Mouse (Mus musculus) myocyte (in vitro differentiated cells): ENCODE data around the gene Aplp2. TPM values are rescaled to one million over a fixed set of nuclear protein-coding genes. Genes with fewer than 3 reads are reported as not detected.

Experiments used
- H3K27me3 ChIP-seq: one replicate; pipeline ENCODE4 v1.6.1; 2011; ENCODE audit not compliant: control insufficient read depth, insufficient read depth, insufficient read length
- H3K36me3 ChIP-seq: one replicate; pipeline ENCODE4 v1.6.1; 2011; ENCODE audit not compliant: control insufficient read depth, insufficient read depth
- H3K4me2 ChIP-seq: one replicate; pipeline ENCODE4 v1.6.1; 2011; ENCODE audit warnings: low read depth, control low read depth
- H3K4me3 ChIP-seq: one replicate; pipeline ENCODE4 v1.5.1; 2011; ENCODE audit warnings: mild to moderate bottlenecking, control low read depth, moderate library complexity
- H3K79me2 ChIP-seq: one replicate; pipeline ENCODE4 v1.6.1; 2011; ENCODE audit not compliant: control insufficient read depth, insufficient read depth
- H3ac ChIP-seq: one replicate; pipeline ENCODE4 v1.6.1; 2011; ENCODE audit not compliant: control insufficient read depth, insufficient read length
- CEBPB ChIP-seq: IDR thresholded peaks from 2 replicates; pipeline ENCODE4 v1.6.1; 2011; ENCODE audit warnings: mild to moderate bottlenecking, moderate library complexity; ENCODE audit not compliant: poor library complexity, insufficient read depth, severe bottlenecking
- E2F4 ChIP-seq: IDR thresholded peaks from one replicate; pipeline ENCODE4 v1.6.1; 2011; ENCODE audit warnings: mild to moderate bottlenecking, control low read depth, moderate library complexity; ENCODE audit not compliant: insufficient read depth
- MAX ChIP-seq: IDR thresholded peaks from one replicate; pipeline ENCODE4 v1.6.1; 2011; ENCODE audit warnings: low read depth, mild to moderate bottlenecking, control low read depth
- MYOD1 ChIP-seq, 3 experiments: IDR thresholded peaks; one replicate each; pipeline ENCODE4 v1.6.1; 2011; ENCODE audit warnings: control low read depth in 2 of 3, low read depth in 2 of 3, mild to moderate bottlenecking in 2 of 3, moderate library complexity in 1 of 3; ENCODE audit not compliant: insufficient read length in 2 of 3, control insufficient read depth in 1 of 3
- MYOG ChIP-seq, 3 experiments: IDR thresholded peaks; one replicate each; pipeline ENCODE4 v1.6.1; 2011; ENCODE audit warnings: control low read depth in 2 of 3, low read depth in 2 of 3, mild to moderate bottlenecking in 2 of 3; ENCODE audit not compliant: insufficient read length in 2 of 3, control insufficient read depth in 1 of 3, insufficient read depth in 1 of 3
- POLR2A ChIP-seq: IDR thresholded peaks from one replicate; pipeline ENCODE4 v1.6.1; 2011; ENCODE audit warnings: low read depth, mild to moderate bottlenecking, control low read depth, moderate library complexity; ENCODE audit not compliant: insufficient read length
- POLR2AphosphoS2 ChIP-seq: IDR thresholded peaks from one replicate; pipeline ENCODE4 v1.6.1; 2011; ENCODE audit warnings: low read depth, control low read depth; ENCODE audit not compliant: insufficient read length
- REST ChIP-seq: IDR thresholded peaks from one replicate; pipeline ENCODE4 v1.6.1; 2011; ENCODE audit warnings: mild to moderate bottlenecking, control low read depth, moderate library complexity; ENCODE audit not compliant: insufficient read depth, insufficient read length
- SRF ChIP-seq: IDR thresholded peaks from one replicate; pipeline ENCODE4 v1.6.1; 2011; ENCODE audit warnings: low read depth; ENCODE audit not compliant: control insufficient read depth, insufficient read length
- TCF12 ChIP-seq: IDR thresholded peaks from one replicate; pipeline ENCODE4 v1.6.1; 2011; ENCODE audit warnings: mild to moderate bottlenecking, control low read depth; ENCODE audit not compliant: poor library complexity, insufficient read depth, severe bottlenecking
- TCF3 ChIP-seq: IDR thresholded peaks from one replicate; pipeline ENCODE4 v1.6.1; 2011; ENCODE audit warnings: low read depth, control low read depth; ENCODE audit not compliant: insufficient read length
- USF1 ChIP-seq: IDR thresholded peaks from one replicate; pipeline ENCODE4 v1.6.1; 2011; ENCODE audit warnings: low read depth, mild to moderate bottlenecking, control low read depth, moderate library complexity
- polyA plus RNA-seq: library from polyadenylated mRNA; unstranded; fragments of >200 nt; fragmentation: generic; extraction: Trizol; gene quantifications from one replicate; pipeline ENCODE4 v1.2.1, GENCODE M21; 2012; ENCODE audit warnings: missing spikeins

The Aplp2 gene
- polyA plus RNA-seq, 1 experiment = 65.7 TPM

DNA sequence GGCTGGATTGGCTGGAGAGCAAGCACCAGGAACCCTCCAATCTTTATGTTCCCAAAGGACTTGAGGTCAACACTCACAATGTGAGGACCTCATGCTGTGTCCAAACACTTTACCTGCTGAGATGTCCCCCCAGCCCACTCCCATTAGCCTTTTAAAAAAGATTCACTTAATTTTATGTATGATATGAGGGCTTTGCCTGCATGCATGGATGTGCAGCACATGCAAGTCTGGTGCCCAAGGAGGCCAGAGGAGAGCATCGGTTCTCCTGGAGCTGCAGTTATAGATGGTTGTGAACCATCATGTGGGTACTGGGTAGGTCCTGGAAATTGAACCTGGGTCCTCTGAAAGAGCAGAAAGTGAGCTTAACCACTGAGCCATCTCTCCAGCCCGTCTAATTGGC is 27.9 kb upstream of the Aplp2 start:
- H3K4me3 ChIP-seq = no peak overlapping the region
- no peaks in the 10 kb centered on the region for H3K79me2 ChIP-seq
- H3K27me3 ChIP-seq = no peaks in the 10 kb centered on the region
- no peaks in the 10 kb centered on the region for H3K36me3 ChIP-seq
- TF ChIP-seq TCF12 = no peak
- no peak for TF ChIP-seq E2F4
- TF ChIP-seq POLR2A = no peak
- TF ChIP-seq SRF = no peak
- TF ChIP-seq TCF3 = no peak
- TF ChIP-seq MYOD1 (IDR thresholded peaks at IDR 0.05; ENCODE audit: control insufficient read depth in 1 of 3, insufficient read length in 2 of 3, low read depth in 2 of 3) = no peak
- no peak for TF ChIP-seq POLR2AphosphoS2
- TF ChIP-seq USF1 = no peak
- no peak overlapping the region for H3K4me2 ChIP-seq
- no peak overlapping the region for H3ac ChIP-seq

GRCm38 (mm10) chr9:31238526-31238925 is 26.9 kb upstream of the Aplp2 start:
- no peak overlapping the region for H3ac ChIP-seq
- no peaks in the 10 kb centered on the region for H3K27me3 ChIP-seq
- TF ChIP-seq REST = no peak
- no peak for TF ChIP-seq USF1
- no peak for TF ChIP-seq TCF3
- TF ChIP-seq POLR2AphosphoS2 = no peak
- no peak for TF ChIP-seq MYOD1 (IDR thresholded peaks at IDR 0.05; ENCODE audit: control insufficient read depth in 1 of 3, insufficient read length in 2 of 3, low read depth in 2 of 3)
- TF ChIP-seq MAX = no peak
- TF ChIP-seq MYOG (IDR thresholded peaks at IDR 0.05; ENCODE audit: control insufficient read depth in 1 of 3, insufficient read depth in 1 of 3, insufficient read length in 2 of 3, low read depth in 2 of 3) = no peak
- H3K79me2 ChIP-seq = no peaks in the 10 kb centered on the region
- H3K4me3 ChIP-seq = no peak overlapping the region
- no peak overlapping the region for H3K4me2 ChIP-seq
- no peaks in the 10 kb centered on the region for H3K36me3 ChIP-seq

DNA sequence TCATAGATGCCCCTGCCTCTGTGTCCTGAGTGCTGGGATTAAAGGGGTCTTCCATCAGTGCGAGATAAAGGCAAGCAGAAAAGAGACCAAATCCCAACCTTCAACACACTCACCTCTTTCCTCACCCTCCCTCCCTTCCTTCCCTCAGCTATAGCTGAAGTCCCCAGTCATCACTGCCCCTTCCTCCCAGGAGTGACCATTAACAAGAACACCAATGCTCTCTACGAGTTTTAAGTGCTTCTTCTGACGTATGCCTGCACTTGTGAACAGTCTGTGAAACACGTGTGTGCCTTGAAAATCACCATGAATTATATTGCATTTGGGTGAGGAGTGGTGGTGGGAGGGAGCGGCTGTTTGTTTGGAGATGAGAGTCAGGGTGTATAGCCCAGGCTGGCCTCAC is 24.5 kb upstream of the Aplp2 start:
- Histone ChIP-seq H3K4me2 (no peak overlapping the region), H3ac (no peak overlapping the region), H3K79me2 (no peaks in the 10 kb centered on the region), H3K27me3 (no peaks in the 10 kb centered on the region), H3K36me3 (no peaks in the 10 kb centered on the region), H3K4me3 (no peak overlapping the region)
- TF ChIP-seq TCF12 = no peak
- TF ChIP-seq REST = no peak
- TF ChIP-seq MYOD1 (IDR thresholded peaks at IDR 0.05; ENCODE audit: control insufficient read depth in 1 of 3, insufficient read length in 2 of 3, low read depth in 2 of 3) = no peak
- TF ChIP-seq POLR2AphosphoS2 = no peak
- TF ChIP-seq SRF = no peak
- TF ChIP-seq MAX = no peak
- TF ChIP-seq E2F4 = no peak
- no peak for TF ChIP-seq TCF3

GRCm38 (mm10) chr9:31235489-31235888 is 23.9 kb upstream of the Aplp2 start:
- Histone ChIP-seq H3ac (no peak overlapping the region), H3K4me3 (no peak overlapping the region), H3K79me2 (no peaks in the 10 kb centered on the region), H3K27me3 (no peaks in the 10 kb centered on the region), H3K4me2 (no peak overlapping the region), H3K36me3 (no peaks in the 10 kb centered on the region)
- no peak for TF ChIP-seq POLR2AphosphoS2
- no peak for TF ChIP-seq REST
- TF ChIP-seq CEBPB = no peak

- H3K4me3 ChIP-seq = no peak overlapping the region
Observed at GRCm38 (mm10) chr9:31235030-31235429, 23.4 kb upstream of the Aplp2 start.

More at GRCm38 (mm10) chr9:31235030-31235429, 23.4 kb upstream of the Aplp2 start:
- Histone ChIP-seq H3K4me2 (no peak overlapping the region), H3K36me3 (no peaks in the 10 kb centered on the region), H3K79me2 (no peaks in the 10 kb centered on the region), H3ac (no peak overlapping the region), H3K27me3 (no peaks in the 10 kb centered on the region)
- TF ChIP-seq POLR2A (no peak), MAX (no peak), MYOG (IDR thresholded peaks at IDR 0.05; ENCODE audit: control insufficient read depth in 1 of 3, insufficient read depth in 1 of 3, insufficient read length in 2 of 3, low read depth in 2 of 3) (no peak), E2F4 (no peak), REST (no peak), SRF (no peak), TCF12 (no peak), USF1 (no peak), MYOD1 (IDR thresholded peaks at IDR 0.05; ENCODE audit: control insufficient read depth in 1 of 3, insufficient read length in 2 of 3, low read depth in 2 of 3) (no peak), TCF3 (no peak), POLR2AphosphoS2 (no peak), CEBPB (no peak)
